20 mouse cellular contexts compared by ENCODE assay signal in genomic region chr12:104060126-104060525, GRCm38 (mm10).
DNase-seq lines count a peak whose midpoint lies in the region; ATAC-seq lines count a peak whose summit lies in the region.
"Had no signal": no experiment of that assay in that cellular context is flagged by ENCODE, and none has a peak within 500 bp of the region (broad histone marks: within the 10 kb centered on the region; RNA-seq: fewer than 3 reads in every experiment).

No protein-coding gene starts in this region.

- ATAC-seq in frontal cortex, adult (ENCODE audit: low TSS enrichment): peak; percentile 50
- ATAC-seq: activated CD4-positive, CD25-positive, alpha-beta regulatory T cell, adult 4 months; CD4-positive, CD25-positive, alpha-beta regulatory T cell, adult 4 months; Patski had no signal

- DNase-seq in frontal cortex, postnatal 14 days (ENCODE audit: low spot score in 2 of 2): no peak
- DNase-seq in layer of hippocampus, adult 9-11 months: peak; percentile 20
- no peak for DNase-seq in layer of hippocampus, adult 9-10 months (ENCODE audit: low spot score)
- peak; percentile 61 for DNase-seq in brain, adult 2 months (ENCODE audit: low read depth, low spot score)
- DNase-seq in urinary bladder, postnatal 10 days (ENCODE audit: low spot score): no peak
- DNase-seq: adrenal gland, adult 2 months; adrenal gland, adult 8-10 months; adrenal gland, postnatal 10 days; adrenal gland, postnatal 14 days; adrenal gland, postnatal 25 days; adrenal gland, postnatal 36 days; B cell, adult 2 months; cerebellum, adult 11 months; cerebellum, adult 11-12 months; cerebellum, adult 18-20 months; cerebellum, adult 2 months had no signal

Comparison
In these comparisons a context has a peak if more than half of its experiments do, and no peak if none do; other contexts are left out.
1. DNase-seq: peak in layer of hippocampus, adult 9-11 months (single experiment) and brain, adult 2 months (single experiment); none in frontal cortex, postnatal 14 days (0 of 2), layer of hippocampus, adult 9-10 months (single experiment) and urinary bladder, postnatal 10 days (single experiment).